Mouse (Mus musculus): ENCODE data around the gene Jak1.

DNA sequence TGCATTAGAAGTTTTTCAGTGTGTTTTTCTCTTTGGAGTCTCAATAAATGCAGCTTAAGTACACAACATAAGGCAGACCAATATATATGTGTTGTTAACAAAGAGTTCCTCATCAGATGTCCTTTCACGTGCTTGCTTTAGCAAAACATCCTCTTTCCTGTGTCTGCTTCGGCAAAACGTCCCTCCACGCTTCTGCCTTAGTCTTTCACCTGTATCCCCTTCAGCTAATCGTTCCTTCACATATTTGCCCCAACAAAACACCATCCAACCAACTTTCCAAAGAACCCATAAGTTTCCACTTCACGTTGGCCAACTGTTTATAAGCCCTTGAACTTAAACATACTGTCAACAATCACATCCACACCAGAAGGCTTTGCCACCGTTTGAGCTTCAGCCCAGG is 31.8 kb upstream of the Jak1 start:
- TF ChIP-seq GATA1 (IDR thresholded peaks at IDR 0.05; ENCODE audit: low read length): no peak
- TF ChIP-seq TAL1 (IDR thresholded peaks at IDR 0.05; ENCODE audit: low read length): no peak

Measured in erythroblast, embryonic 14.5 days (primary cell).